Mouse (Mus musculus) heart, postnatal 0 days (tissue): ENCODE results near the gene Zcchc3.

ENCODE experiments used
- CTCF ChIP-seq: IDR thresholded peaks from 2 replicates; pipeline ENCODE4 v1.5.1; 2016; ENCODE audit warnings: antibody characterized with exemption, control low read depth, low read depth
- EP300 ChIP-seq: IDR thresholded peaks from 2 replicates; pipeline ENCODE4 v1.6.1; 2016; ENCODE audit warnings: antibody characterized with exemption, low read depth

- no peak for TF ChIP-seq CTCF
- no peak for TF ChIP-seq EP300
Measured at GRCm38 (mm10) chr2:152412526-152413157, 2.2 kb downstream of the Zcchc3 start.
